Mouse (Mus musculus) stomach, embryonic 15.5 days (tissue): ENCODE measurements at regions not wholly inside any gene's neighbourhood (a gene's known extent, or its start where the extent isn't known, plus 50 kb on each side); places are given as distances from the start of the nearest gene placed in this dataset.

Experiments
- ATAC-seq: fragments of 200-750 bp; cut with Nextera tagmentation; 2 replicates; pipeline ENCODE4 v1.8.0; 2017; ENCODE audit warnings: low read depth, moderate number of reproducible peaks, moderate TSS enrichment; ENCODE audit not compliant: insufficient read depth, low FRiP score
- H3K27ac ChIP-seq: fragments of 300-500 bp; sonication (generic); 2 replicates; pipeline ENCODE4 v1.5.1; 2015; ENCODE audit warnings: mild to moderate bottlenecking, inconsistent platforms
- H3K27me3 ChIP-seq: fragments of 300-500 bp; sonication (generic); replicated peaks from 2 replicates; pipeline ENCODE4 v1.6.1; 2015; ENCODE audit warnings: inconsistent platforms
- H3K36me3 ChIP-seq: fragments of 300-500 bp; sonication (generic); 2 replicates; pipeline ENCODE4 v1.6.1; 2015; ENCODE audit warnings: inconsistent platforms
- H3K4me1 ChIP-seq: fragments of 300-500 bp; sonication (generic); 2 replicates; pipeline ENCODE4 v1.6.1; 2015; ENCODE audit warnings: inconsistent platforms
- H3K4me2 ChIP-seq: fragments of 300-500 bp; sonication (generic); 2 replicates; pipeline ENCODE4 v1.6.1; 2015; ENCODE audit warnings: mild to moderate bottlenecking, inconsistent platforms
- H3K4me3 ChIP-seq: fragments of 300-500 bp; sonication (generic); replicated peaks from 2 replicates; pipeline ENCODE4 v1.5.1; 2015; ENCODE audit warnings: inconsistent platforms
- H3K9ac ChIP-seq: fragments of 300-500 bp; sonication (generic); 2 replicates; pipeline ENCODE4 v1.6.1; 2015; ENCODE audit warnings: inconsistent platforms
- H3K9me3 ChIP-seq: fragments of 300-500 bp; sonication (generic); 2 replicates; pipeline ENCODE4 v1.6.1; 2016; ENCODE audit warnings: inconsistent platforms
- WGBS: fragments of 180-500 bp; shearing (Covaris S2); methylation state at CpG from one replicate; pipeline ENCODE4 v1.1.7; 2015; 5-methylcytosine and 5-hydroxymethylcytosine counted together

DNA sequence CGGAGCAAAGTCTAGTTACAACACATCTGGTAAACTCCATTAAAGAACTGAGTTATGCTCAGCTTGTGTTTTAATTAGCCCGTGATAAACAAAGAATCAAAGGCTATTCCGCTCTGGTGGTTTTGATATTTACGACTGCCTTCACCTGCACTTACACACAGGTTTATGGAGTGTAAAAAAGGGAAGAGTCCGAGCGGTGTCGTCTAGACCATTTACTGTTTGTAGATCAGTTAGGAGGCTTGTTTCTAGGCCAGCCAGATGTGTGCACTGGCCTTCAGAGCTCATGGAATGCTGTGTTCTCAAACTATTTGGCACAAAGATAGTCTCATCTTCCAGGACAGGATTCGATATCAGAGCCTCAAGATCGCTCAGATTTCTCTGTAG lies 180.9 kb downstream of the Arrdc4 start:
- no peak for ATAC-seq
- Histone ChIP-seq H3K9ac (no peak overlapping the region), H3K4me1 (no peaks in the 10 kb centered on the region), H3K36me3 (no peaks in the 10 kb centered on the region), H3K9me3 (no peaks in the 10 kb centered on the region), H3K27me3 (no peaks in the 10 kb centered on the region), H3K4me3 (no peak overlapping the region), H3K4me2 (no peak overlapping the region), H3K27ac (no peak overlapping the region)
- 76% methylated on average over 9 of the region's 9 CpGs for WGBS

DNA sequence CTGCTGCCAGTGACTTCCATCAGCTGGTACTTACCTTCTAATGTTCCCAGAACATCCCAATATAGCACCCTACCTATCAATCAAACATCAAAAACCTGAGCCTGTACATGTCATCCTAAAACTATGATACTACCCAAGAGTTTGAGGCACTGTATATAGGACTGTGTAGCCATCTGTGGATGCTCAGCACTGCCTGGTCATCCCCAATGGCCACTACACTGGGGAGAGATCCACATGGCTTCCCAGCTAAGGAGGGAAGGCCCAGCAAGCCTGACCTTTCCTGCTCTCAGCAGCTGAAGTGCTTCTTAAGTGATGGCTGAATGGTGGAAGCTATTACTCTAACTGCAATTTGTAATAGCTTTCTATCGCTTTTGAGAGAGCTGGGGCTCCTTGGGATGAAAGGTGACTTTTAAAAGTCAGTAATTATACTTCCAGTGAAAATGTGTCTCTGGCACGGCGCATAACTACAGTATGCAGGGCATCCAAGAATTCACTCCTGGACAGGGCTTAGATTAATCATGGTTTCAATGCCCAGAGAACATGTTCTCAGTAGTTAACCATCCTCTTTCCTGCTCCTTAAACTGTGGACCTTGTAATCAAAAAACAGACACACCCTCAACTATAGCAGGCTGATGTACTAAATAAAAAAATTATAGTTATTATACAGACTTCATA lies 181.5 kb downstream of the Arrdc4 start:
- Histone ChIP-seq H3K9ac (no peak overlapping the region), H3K27ac (no peak overlapping the region), H3K36me3 (no peaks in the 10 kb centered on the region), H3K9me3 (no peaks in the 10 kb centered on the region), H3K4me1 (no peaks in the 10 kb centered on the region), H3K4me2 (no peak overlapping the region), H3K4me3 (no peak overlapping the region), H3K27me3 (no peaks in the 10 kb centered on the region)
- ATAC-seq, result no peak
- 53% methylated on average over 3 of the region's 3 CpGs for WGBS

DNA sequence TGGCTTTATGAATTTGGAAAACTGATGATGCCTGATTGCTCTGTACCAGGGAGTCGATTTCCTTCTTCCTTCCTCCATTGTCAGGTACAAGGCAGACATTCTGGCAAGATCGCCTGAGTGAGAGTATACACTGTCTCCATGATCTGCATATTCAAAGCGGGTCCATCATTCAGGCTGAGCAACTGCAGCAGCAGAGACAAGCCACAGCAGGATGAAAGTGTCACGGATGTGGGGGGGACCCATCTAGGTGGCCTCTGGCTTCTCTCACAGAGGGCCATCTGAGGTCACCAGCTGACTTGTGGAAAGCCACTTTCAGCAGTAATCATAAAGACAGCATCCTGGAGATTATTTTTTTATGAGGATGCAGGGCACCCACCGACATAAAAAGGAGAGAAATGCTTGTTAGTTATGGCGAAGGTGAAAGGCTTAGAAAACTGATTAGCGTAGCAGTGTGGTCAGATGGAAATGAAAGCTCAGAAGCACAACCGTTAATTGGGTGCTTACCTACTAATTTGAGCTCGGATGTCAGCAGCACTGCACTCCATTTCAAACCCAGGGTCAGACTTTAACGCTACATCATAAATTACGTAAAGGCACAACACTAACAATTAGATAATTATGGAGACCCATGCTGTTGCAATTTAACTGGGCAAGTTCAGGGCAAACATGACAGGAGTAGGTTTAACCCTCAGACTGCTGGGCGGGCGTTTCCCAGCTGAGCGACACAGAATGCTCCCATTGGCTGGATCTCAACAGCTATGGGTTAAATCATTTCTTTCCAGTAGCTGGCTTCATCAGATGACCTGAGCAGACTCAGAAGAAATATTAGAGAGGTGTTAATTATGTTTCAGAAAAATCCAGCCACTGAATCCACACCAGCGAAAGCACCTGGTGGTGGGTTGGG lies 189.3 kb downstream of the Arrdc4 start:
- no peaks in the 10 kb centered on the region for H3K36me3 ChIP-seq
- H3K4me2 ChIP-seq, result no peak overlapping the region
- 64% methylated on average over 15 of the region's 15 CpGs for WGBS
- no peak overlapping the region for H3K4me3 ChIP-seq
- H3K4me1 ChIP-seq, result no peaks in the 10 kb centered on the region
- no peaks in the 10 kb centered on the region for H3K9me3 ChIP-seq
- H3K9ac ChIP-seq, result no peak overlapping the region
- no peaks in the 10 kb centered on the region for H3K27me3 ChIP-seq
- no peak for ATAC-seq
- H3K27ac ChIP-seq, result no peak overlapping the region

DNA sequence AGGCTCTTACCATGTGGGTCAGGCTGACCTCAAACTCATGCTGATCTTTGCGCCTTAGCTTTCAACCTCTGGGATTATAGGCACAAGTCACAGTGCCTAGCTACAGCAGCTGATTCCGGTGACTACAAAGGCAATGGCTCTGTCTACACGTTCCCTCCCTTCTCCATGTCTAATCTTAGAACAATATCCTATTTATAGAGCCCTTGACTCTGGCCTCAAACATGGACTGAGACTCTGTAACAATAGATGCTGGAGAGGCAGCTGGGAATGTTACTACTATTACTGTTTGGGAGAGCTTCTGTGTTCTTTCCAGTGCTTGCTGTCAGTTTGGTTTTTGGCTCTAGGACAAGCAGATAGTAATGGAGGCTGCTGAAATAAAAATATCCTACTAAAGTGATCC lies 198.7 kb downstream of the Arrdc4 start:
- ATAC-seq, result no peak
- no peaks in the 10 kb centered on the region for H3K36me3 ChIP-seq
- H3K4me1 ChIP-seq, result no peaks in the 10 kb centered on the region
- no peak overlapping the region for H3K4me2 ChIP-seq
- H3K9me3 ChIP-seq, result no peaks in the 10 kb centered on the region
- no peaks in the 10 kb centered on the region for H3K27me3 ChIP-seq
- no peak overlapping the region for H3K9ac ChIP-seq
- WGBS, result 51% methylated on average over 3 of the region's 3 CpGs
- peak overlapping the region; percentile 32; the same call in 1 of the 2 replicates for H3K27ac ChIP-seq
- no peak overlapping the region for H3K4me3 ChIP-seq

DNA sequence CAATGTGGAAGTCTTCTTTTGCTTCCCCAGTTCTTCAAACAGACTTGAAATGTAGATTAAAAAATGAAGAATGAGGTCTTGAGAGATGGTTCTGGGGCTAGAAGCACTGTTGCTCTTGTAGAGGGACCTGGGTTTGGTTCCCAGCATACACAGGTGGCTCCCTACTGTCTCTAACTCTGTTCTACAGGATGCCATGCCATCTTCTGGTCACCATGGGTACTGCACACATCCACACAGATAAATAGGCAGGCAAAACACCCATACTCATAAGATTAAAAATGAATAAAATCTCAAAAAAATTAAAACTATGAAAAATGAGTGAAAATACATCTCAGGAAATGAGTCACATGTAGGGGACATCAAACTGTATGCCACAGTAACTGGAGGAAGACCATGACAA lies 200.9 kb downstream of the Arrdc4 start:
- no peak overlapping the region for H3K9ac ChIP-seq
- ATAC-seq, result no peak

DNA sequence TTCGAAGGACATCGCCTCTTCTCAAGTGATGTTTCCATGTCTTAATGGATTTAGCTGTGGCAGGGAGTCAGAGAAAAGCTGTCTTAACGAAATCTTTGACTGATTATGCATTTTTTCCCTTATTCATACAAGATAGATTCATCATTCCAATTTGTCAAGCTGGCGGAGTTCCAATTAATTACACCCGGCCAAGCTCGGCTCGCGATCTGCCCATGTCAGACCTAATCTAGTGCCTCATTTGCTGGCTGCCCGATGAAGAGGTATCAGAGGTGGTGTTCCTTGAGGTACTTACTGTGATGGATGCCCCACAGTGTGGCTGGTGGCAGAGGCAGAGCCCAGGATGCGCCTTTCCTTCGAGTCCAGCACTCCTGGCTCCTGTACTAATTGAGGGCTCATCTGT lies 204.9 kb downstream of the Arrdc4 start:
- Histone ChIP-seq H3K27me3 (no peaks in the 10 kb centered on the region), H3K9me3 (no peaks in the 10 kb centered on the region), H3K4me2 (no peak overlapping the region), H3K36me3 (no peaks in the 10 kb centered on the region), H3K27ac (no peak overlapping the region), H3K9ac (no peak overlapping the region), H3K4me3 (no peak overlapping the region), H3K4me1 (no peaks in the 10 kb centered on the region)
- no peak for ATAC-seq
- WGBS, result 59% methylated on average over 11 of the region's 11 CpGs

More for the DNA sequence above, 200.9 kb downstream of the Arrdc4 start:
- no peak overlapping the region for H3K4me2 ChIP-seq
- H3K4me1 ChIP-seq, result no peaks in the 10 kb centered on the region
- H3K4me3 ChIP-seq, result no peak overlapping the region
- H3K27me3 ChIP-seq, result no peaks in the 10 kb centered on the region
- no peak overlapping the region for H3K27ac ChIP-seq
- no peaks in the 10 kb centered on the region for H3K36me3 ChIP-seq
- H3K9me3 ChIP-seq, result no peaks in the 10 kb centered on the region

DNA sequence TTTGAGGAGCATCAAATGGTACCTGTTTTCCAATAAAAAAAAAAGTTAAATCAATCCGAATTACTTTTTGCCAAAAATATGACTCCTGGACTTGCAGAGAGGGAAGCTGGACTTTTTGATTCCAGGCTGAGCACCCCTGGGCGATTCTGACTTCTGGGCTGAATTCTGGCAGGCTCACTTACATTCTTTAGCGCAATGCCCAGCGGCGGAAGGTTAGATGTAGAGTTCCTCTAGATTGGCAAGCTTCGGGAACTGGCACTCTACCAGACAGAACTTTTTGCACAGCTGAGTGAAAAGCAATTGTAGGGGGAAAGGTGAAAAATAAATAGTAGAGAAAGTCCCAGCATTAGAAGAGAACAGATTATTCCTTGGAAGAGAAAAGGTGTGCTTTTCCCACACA lies 235.5 kb downstream of the Fam169b start:
- H3K4me3 ChIP-seq, result no peak overlapping the region
- ATAC-seq, result no peak
- 83% methylated on average over 6 of the region's 6 CpGs for WGBS
- no peaks in the 10 kb centered on the region for H3K4me1 ChIP-seq
- H3K27me3 ChIP-seq, result no peaks in the 10 kb centered on the region
- no peaks in the 10 kb centered on the region for H3K9me3 ChIP-seq
- no peak overlapping the region for H3K9ac ChIP-seq
- H3K27ac ChIP-seq, result no peak overlapping the region
- no peak overlapping the region for H3K4me2 ChIP-seq
- no peaks in the 10 kb centered on the region for H3K36me3 ChIP-seq

DNA sequence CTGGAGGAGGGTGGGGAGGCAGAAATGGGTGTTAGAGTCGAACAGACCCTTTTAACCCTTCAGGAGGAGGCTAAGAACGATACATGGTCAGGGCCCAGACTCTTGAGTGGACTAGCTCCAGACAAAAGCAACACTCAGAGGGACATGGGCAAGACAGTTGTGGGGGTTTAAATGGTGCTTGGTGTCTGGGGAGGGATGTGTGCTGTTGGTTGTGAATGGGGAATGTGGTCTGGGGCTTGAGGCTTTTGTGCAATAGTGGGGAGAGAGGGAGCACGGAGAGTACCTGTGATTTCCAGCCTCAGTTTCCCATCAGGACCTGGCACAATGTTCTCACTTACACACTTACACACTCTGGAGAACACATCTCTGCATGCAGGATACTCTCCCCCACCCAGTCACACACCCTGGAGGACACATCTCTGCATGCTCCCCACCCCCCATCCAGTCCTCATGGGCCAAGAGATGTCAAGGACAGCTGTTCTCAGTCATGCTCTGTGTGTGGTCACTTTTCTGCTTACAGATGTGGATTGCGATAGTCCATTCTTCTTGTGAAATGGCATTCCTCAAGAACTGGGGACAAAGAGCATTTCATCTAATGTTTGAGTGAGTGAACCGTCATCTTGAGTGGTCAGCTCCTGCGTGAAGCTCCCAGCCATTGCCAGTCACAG lies 217.6 kb downstream of the Fam169b start:
- H3K4me1 ChIP-seq, result no peaks in the 10 kb centered on the region
- H3K27me3 ChIP-seq, result no peaks in the 10 kb centered on the region
- H3K9ac ChIP-seq, result no peak overlapping the region
- no peak for ATAC-seq
- H3K4me2 ChIP-seq, result no peak overlapping the region
- 63% methylated on average over 6 of the region's 6 CpGs for WGBS
- H3K9me3 ChIP-seq, result no peaks in the 10 kb centered on the region
- H3K27ac ChIP-seq, result no peak overlapping the region
- no peaks in the 10 kb centered on the region for H3K36me3 ChIP-seq
- no peak overlapping the region for H3K4me3 ChIP-seq

DNA sequence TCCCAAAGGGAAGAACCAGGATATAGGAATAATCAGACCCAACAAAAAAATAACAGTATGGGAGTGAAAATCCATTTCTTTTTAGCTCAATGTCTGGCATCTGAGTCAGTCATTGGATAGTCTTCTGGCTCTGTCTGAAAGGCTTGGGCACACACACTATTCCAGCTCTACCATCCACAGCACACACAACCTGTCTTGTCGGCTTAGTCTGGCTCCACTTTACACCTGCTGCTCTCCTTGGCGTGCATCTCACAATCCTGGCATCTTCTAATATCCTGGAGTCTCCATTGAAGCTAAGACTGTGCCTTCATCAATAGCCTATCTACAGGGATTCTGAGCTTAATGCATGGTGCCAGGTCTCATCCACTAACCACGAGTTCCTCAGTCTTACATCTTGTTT lies 213.0 kb downstream of the Fam169b start:
- Histone ChIP-seq H3K27ac (no peak overlapping the region), H3K9me3 (no peaks in the 10 kb centered on the region), H3K9ac (no peak overlapping the region), H3K4me2 (no peak overlapping the region), H3K4me3 (no peak overlapping the region), H3K36me3 (no peaks in the 10 kb centered on the region), H3K27me3 (no peaks in the 10 kb centered on the region), H3K4me1 (no peaks in the 10 kb centered on the region)
- no peak for ATAC-seq
- WGBS, result 81% methylated on average over 3 of the region's 3 CpGs

DNA sequence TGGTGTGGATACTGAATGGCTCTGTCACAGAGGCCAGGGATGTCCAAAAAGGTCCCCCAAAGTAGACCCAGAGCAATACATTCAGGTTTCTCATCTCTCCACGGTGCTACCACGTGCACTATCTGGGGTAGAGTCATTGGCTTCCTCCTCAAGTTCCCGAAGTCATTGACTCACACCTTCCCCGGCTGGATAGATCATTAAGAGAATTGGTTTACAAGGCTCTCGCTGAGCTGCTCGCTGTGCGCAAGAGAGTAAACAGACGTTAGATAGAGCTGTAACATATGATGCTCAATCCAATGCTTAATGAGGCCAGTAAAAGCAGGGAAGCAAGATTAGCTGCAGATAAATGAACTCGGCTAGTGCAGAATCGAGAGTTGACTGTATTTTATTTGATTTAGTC lies 208.9 kb downstream of the Fam169b start:
- no peaks in the 10 kb centered on the region for H3K36me3 ChIP-seq
- no peak for ATAC-seq

DNA sequence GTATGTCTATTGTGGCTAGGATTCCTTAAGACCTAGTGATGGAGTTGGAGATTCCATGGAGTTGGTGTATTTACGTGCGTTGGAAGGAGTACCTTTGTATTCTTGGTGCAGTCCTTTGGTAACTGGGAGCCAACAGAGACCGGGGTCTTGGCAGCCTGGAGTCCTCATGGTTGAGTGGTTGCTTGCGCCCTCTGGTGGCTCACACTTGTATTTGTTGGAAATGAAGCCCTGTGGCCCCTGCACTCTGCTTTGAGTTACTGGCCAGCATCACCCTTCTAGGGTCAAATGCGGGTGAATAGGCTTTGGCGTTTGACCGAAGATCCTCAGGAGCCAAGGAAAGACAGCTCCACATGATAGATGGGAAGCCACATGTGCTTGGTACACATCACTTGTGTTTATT lies 207.1 kb downstream of the Fam169b start:
- no peak for ATAC-seq
- 25% methylated on average over 7 of the region's 7 CpGs for WGBS
- no peak overlapping the region for H3K27ac ChIP-seq
- no peaks in the 10 kb centered on the region for H3K27me3 ChIP-seq
- H3K9ac ChIP-seq, result no peak overlapping the region
- H3K36me3 ChIP-seq, result no peaks in the 10 kb centered on the region
- no peak overlapping the region for H3K4me2 ChIP-seq
- no peaks in the 10 kb centered on the region for H3K9me3 ChIP-seq
- H3K4me3 ChIP-seq, result no peak overlapping the region
- no peaks in the 10 kb centered on the region for H3K4me1 ChIP-seq

More for the DNA sequence above, 208.9 kb downstream of the Fam169b start:
- Histone ChIP-seq H3K9me3 (no peaks in the 10 kb centered on the region), H3K4me3 (no peak overlapping the region), H3K4me1 (no peaks in the 10 kb centered on the region), H3K27me3 (no peaks in the 10 kb centered on the region), H3K4me2 (no peak overlapping the region), H3K27ac (no peak overlapping the region), H3K9ac (no peak overlapping the region)
- WGBS, result 38% methylated on average over 10 of the region's 10 CpGs

DNA sequence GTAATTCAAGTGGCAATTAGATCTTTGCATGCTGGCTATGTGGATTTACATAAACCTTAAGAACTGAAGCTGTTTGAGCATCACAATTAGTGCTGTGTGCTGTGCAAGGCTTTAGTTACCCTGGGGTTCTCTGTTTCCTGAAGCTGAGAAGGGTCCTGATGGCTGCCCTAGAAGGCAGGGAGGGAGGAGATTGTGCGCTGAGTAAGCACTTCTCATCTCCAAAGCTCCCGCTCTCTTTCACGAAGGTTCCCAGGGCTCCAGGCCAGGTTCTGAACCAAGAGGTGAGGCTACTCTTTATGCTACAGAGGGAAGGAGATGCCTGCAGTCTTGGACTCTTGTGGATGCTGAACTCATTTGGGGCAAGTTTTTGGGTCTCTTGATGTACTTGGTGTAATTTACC lies 206.7 kb downstream of the Fam169b start:
- no peak overlapping the region for H3K4me3 ChIP-seq
- no peak overlapping the region for H3K9ac ChIP-seq
- no peaks in the 10 kb centered on the region for H3K9me3 ChIP-seq
- ATAC-seq, result no peak
- no peak overlapping the region for H3K27ac ChIP-seq
- no peaks in the 10 kb centered on the region for H3K27me3 ChIP-seq
- H3K36me3 ChIP-seq, result no peaks in the 10 kb centered on the region
- no peak overlapping the region for H3K4me2 ChIP-seq
- 48% methylated on average over 3 of the region's 3 CpGs for WGBS
- no peaks in the 10 kb centered on the region for H3K4me1 ChIP-seq
